ENCODE assay signal across 8 mouse cellular contexts in genomic region chr5:5559079-5559740, GRCm38 (mm10). TPM values are rescaled to one million over a fixed set of nuclear protein-coding genes. Genes with fewer than 3 reads are reported as not detected.
A peak's percentile ranks its signal among the peaks of the same experiment; 100 is the strongest.
DNase-seq lines count a peak whose midpoint lies in the region; ATAC-seq and TF ChIP-seq lines count a peak whose summit lies in the region.

TSS of gene Gtpbp10 (minus strand) at chr5:5559538.

- ATAC-seq in hindbrain, embryonic 11.5 days (ENCODE audit: low FRiP score) = peak; percentile 99
- ATAC-seq in lung, embryonic 16.5 days (ENCODE audit: low read depth) = peak; percentile 100

- no peak within 1 kb of the TSS for H3K27ac ChIP-seq in hindbrain, embryonic 11.5 days (ENCODE audit: low read depth, low read length)
- H3K27ac ChIP-seq in lung, embryonic 16.5 days (ENCODE audit: low read length) = peak within 1 kb of the TSS; percentile 54; the same call in 1 of the 2 replicates
- H3K27ac ChIP-seq in thymus, adult 2 months (ENCODE audit: control insufficient read depth, insufficient read depth, low read length) = peak within 1 kb of the TSS; percentile 36; the same call in 1 of the 2 replicates

- peak within 1 kb of the TSS; percentile 50 for H3K4me2 ChIP-seq in hindbrain, embryonic 11.5 days (replicated peaks; ENCODE audit: low read depth, low read length)
- H3K4me2 ChIP-seq in lung, embryonic 16.5 days (ENCODE audit: low read depth, low read length) = peak within 1 kb of the TSS; percentile 56

- H3K9ac ChIP-seq in hindbrain, embryonic 11.5 days (ENCODE audit: low read depth, low read length) = peak within 1 kb of the TSS; percentile 80
- H3K9ac ChIP-seq in lung, embryonic 16.5 days (ENCODE audit: low read length) = peak within 1 kb of the TSS; percentile 89

- peaks cover 8% of the 10 kb centered on the region for H3K36me3 ChIP-seq in hindbrain, embryonic 11.5 days (ENCODE audit: control insufficient read depth, insufficient read depth, low read length)
- H3K36me3 ChIP-seq in lung, embryonic 16.5 days (ENCODE audit: control insufficient read depth, insufficient read depth, low read length) = peaks cover 8% of the 10 kb centered on the region
- H3K36me3 ChIP-seq in thymus, adult 2 months (ENCODE audit: control insufficient read depth, insufficient read depth, low read length) = no peaks in the 10 kb centered on the region

- H3K27me3 ChIP-seq in hindbrain, embryonic 11.5 days (ENCODE audit: control insufficient read depth, insufficient read depth, low read length) = no peaks in the 10 kb centered on the region
- no peaks in the 10 kb centered on the region for H3K27me3 ChIP-seq in lung, embryonic 16.5 days (ENCODE audit: control insufficient read depth, insufficient read depth, low read depth, low read length)
- H3K27me3 ChIP-seq in thymus, adult 2 months (ENCODE audit: control insufficient read depth, insufficient read depth, low read length) = no peaks in the 10 kb centered on the region

- no peak for TF ChIP-seq POLR2A in thymus, adult 2 months (IDR thresholded peaks at IDR 0.05; ENCODE audit: control insufficient read depth, extremely low read depth, insufficient read depth, low read length, poor library complexity)

- DNase-seq in R1 (ENCODE audit: low read depth, low spot score) = peak; percentile 94
- peak; percentile 96 for DNase-seq in cerebellum, postnatal 14 days
- peak; percentile 83 to 92 for DNase-seq in frontal cortex, postnatal 10 days (ENCODE audit: low spot score in 2 of 2)
- peak; percentile 97 for DNase-seq in hindbrain, embryonic 11.5 days (ENCODE audit: low spot score)
- DNase-seq in layer of hippocampus, adult 9-11 months = peak; percentile 86
- DNase-seq in ovary, adult 18-20 months (ENCODE audit: low spot score) = peak; percentile 84
- DNase-seq in thymus, adult 2 months = peak; percentile 88

- H3K4me1 ChIP-seq in hindbrain, embryonic 11.5 days (replicated peaks; ENCODE audit: control insufficient read depth, insufficient read depth, low read length) = no peaks in the 10 kb centered on the region
- H3K4me1 ChIP-seq in lung, embryonic 16.5 days (replicated peaks; ENCODE audit: control insufficient read depth, insufficient read depth, low read length) = peaks cover 9% of the 10 kb centered on the region
- H3K4me1 ChIP-seq in thymus, adult 2 months (replicated peaks; ENCODE audit: control insufficient read depth, insufficient read depth, low read length) = 0 out of 2 replicates have a peak, but pooled peaks cover 4% of the 10 kb centered on the region

- under 1% methylated on average over 43 of the region's 43 CpGs for WGBS in hindbrain, embryonic 11.5 days
- under 1% methylated on average over 43 of the region's 43 CpGs for WGBS in lung, embryonic 16.5 days
- WGBS in thymus, adult 2 months = under 1% methylated on average over 43 of the region's 43 CpGs

- H3K4me3 ChIP-seq in hindbrain, embryonic 11.5 days (ENCODE audit: low read depth, low read length) = peak within 1 kb of the TSS; percentile 66
- peak within 1 kb of the TSS; percentile 87 for H3K4me3 ChIP-seq in lung, embryonic 16.5 days (ENCODE audit: low read length)
- H3K4me3 ChIP-seq in thymus, adult 2 months (ENCODE audit: control insufficient read depth, insufficient read depth, low read length) = peak within 1 kb of the TSS; percentile 96

- TF ChIP-seq CTCF in thymus, adult 2 months (IDR thresholded peaks at IDR 0.05; ENCODE audit: borderline replicate concordance, control insufficient read depth, extremely low read depth, insufficient read depth, low read length, poor library complexity) = no peak

- no peaks in the 10 kb centered on the region for H3K9me3 ChIP-seq in hindbrain, embryonic 11.5 days (ENCODE audit: control insufficient read depth, low read length)
- no peaks in the 10 kb centered on the region for H3K9me3 ChIP-seq in lung, embryonic 16.5 days (ENCODE audit: control insufficient read depth, low read length)

RNA-seq across cellular contexts. Expression of gene Gtpbp10, which starts in this region (rescaled TPM):
- 34.5 and 37.2 TPM in 2 replicates for polyA plus RNA-seq in hindbrain, embryonic 11.5 days (2014; fragmentation: Nextera tagmentation; extraction: Ambion mirVana)
- 22.0 and 24.3 TPM in 2 replicates for polyA plus RNA-seq in lung, embryonic 16.5 days (2015; fragmentation: Nextera tagmentation; extraction: Ambion mirVana)
- polyA plus RNA-seq in thymus, adult 2 months (2012; rRNA removed) = 1.9 and 2.5 TPM in 2 replicates
